Mouse (Mus musculus) midbrain, embryonic 16.5 days (tissue): ENCODE results near the gene Muc4. TPM values are rescaled to one million over a fixed set of nuclear protein-coding genes. Genes with fewer than 3 reads are reported as not detected.

Experiments
- ATAC-seq: fragments of 200-750 bp; cut with Nextera tagmentation; 2 replicates; pipeline ENCODE4 v1.8.0; 2017; ENCODE audit warnings: moderate TSS enrichment
- H3K27ac ChIP-seq: fragments of 300-500 bp; sonication (generic); 2 replicates; pipeline ENCODE4 v1.5.1; 2014; ENCODE audit warnings: mild to moderate bottlenecking, low read length, mixed read lengths
- H3K27me3 ChIP-seq: fragments of 300-500 bp; sonication (generic); 2 replicates; pipeline ENCODE4 v1.6.1; 2014; ENCODE audit warnings: low read depth, low read length, mixed read lengths; ENCODE audit not compliant: control insufficient read depth, insufficient read depth
- H3K36me3 ChIP-seq: fragments of 300-500 bp; sonication (generic); 2 replicates; pipeline ENCODE4 v1.6.1; 2014; ENCODE audit warnings: mild to moderate bottlenecking, low read length, moderate library complexity, mixed read lengths; ENCODE audit not compliant: control insufficient read depth, insufficient read depth
- H3K4me1 ChIP-seq: fragments of 300-500 bp; sonication (generic); 2 replicates; pipeline ENCODE4 v1.6.1; 2014; ENCODE audit warnings: mild to moderate bottlenecking, low read length, mixed read lengths; ENCODE audit not compliant: control insufficient read depth, insufficient read depth
- H3K4me2 ChIP-seq: fragments of 300-500 bp; sonication (generic); 2 replicates; pipeline ENCODE4 v1.6.1; 2014; ENCODE audit warnings: mild to moderate bottlenecking, low read length, mixed read lengths
- H3K4me3 ChIP-seq: fragments of 300-500 bp; sonication (generic); 2 replicates; pipeline ENCODE4 v1.5.1; 2014; ENCODE audit warnings: low read depth, mild to moderate bottlenecking, low read length, moderate library complexity, mixed read lengths
- H3K9ac ChIP-seq: fragments of 300-500 bp; sonication (generic); 2 replicates; pipeline ENCODE4 v1.6.1; 2014; ENCODE audit warnings: low read depth, low read length, mixed read lengths
- H3K9me3 ChIP-seq: fragments of 300-500 bp; sonication (generic); replicated peaks from 2 replicates; pipeline ENCODE4 v1.6.1; 2014; ENCODE audit warnings: mild to moderate bottlenecking, low read length, mixed read lengths; ENCODE audit not compliant: control insufficient read depth, poor library complexity, severe bottlenecking
- WGBS: fragments of 180-500 bp; shearing (Covaris S2); extraction: QIAGEN DNeasy Blood & Tissue Kit; methylation state at CpG from one replicate; pipeline ENCODE4 v1.1.7; 2014; 5-methylcytosine and 5-hydroxymethylcytosine counted together
- polyA plus RNA-seq: library from polyadenylated mRNA; unstranded; fragments of >200 nt; fragmentation: Nextera tagmentation; extraction: Ambion mirVana; gene quantifications from 2 replicates; pipeline ENCODE4 v1.2.1, GENCODE M21; 2015

The Muc4 gene
- polyA plus RNA-seq, result not detected in 2 replicates

- H3K27me3 ChIP-seq, result no peaks in the 10 kb centered on the region
- H3K9ac ChIP-seq, result no peak within 1 kb of the TSS
- no peak within 1 kb of the TSS for H3K27ac ChIP-seq
- WGBS, result 96% methylated on average over 2 of the region's 2 CpGs
- ATAC-seq, result no peak
- no peaks in the 10 kb centered on the region for H3K4me1 ChIP-seq
- no peaks in the 10 kb centered on the region for H3K9me3 ChIP-seq
- H3K36me3 ChIP-seq, result no peaks in the 10 kb centered on the region
- H3K4me2 ChIP-seq, result no peak within 1 kb of the TSS
- H3K4me3 ChIP-seq, result no peak within 1 kb of the TSS
These were observed at the start of gene Muc4 for GRCm38 (mm10) chr16:32735586-32735985. Gene Muc4, plus strand, starts transcription at chr16:32735886.

GRCm38 (mm10) chr16:32685998-32686397 lies 49.7 kb upstream of the Muc4 start:
- Histone ChIP-seq H3K4me3 (no peak overlapping the region), H3K4me1 (no peaks in the 10 kb centered on the region), H3K27ac (no peak overlapping the region), H3K9ac (no peak overlapping the region), H3K27me3 (no peaks in the 10 kb centered on the region), H3K4me2 (no peak overlapping the region), H3K36me3 (peaks cover 8% of the 10 kb centered on the region), H3K9me3 (no peaks in the 10 kb centered on the region)
- ATAC-seq, result no peak
- 77% methylated on average over 5 of the region's 5 CpGs for WGBS

DNA sequence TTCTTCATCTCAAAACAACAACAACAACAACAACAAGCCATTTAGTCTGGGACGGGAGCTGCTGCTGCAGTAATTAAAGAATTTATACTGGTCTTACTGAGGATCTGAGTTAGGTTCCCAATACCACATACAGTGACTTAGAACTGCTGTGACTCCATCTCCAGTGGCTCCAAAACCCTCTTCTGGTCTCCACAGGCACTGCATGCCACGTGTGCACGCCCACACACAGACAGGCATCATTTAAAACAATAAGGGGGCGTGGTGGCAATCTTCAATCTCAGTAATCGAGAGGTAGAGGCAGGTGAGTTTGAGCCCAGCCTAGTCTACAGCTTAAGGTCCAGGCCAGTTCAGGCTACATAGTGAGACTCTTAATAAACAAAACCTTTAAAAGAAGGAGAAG lies 48.5 kb upstream of the Muc4 start:
- ATAC-seq, result no peak
- Histone ChIP-seq H3K9ac (no peak overlapping the region), H3K4me3 (no peak overlapping the region), H3K4me1 (no peaks in the 10 kb centered on the region), H3K4me2 (no peak overlapping the region), H3K27ac (no peak overlapping the region), H3K9me3 (no peaks in the 10 kb centered on the region), H3K36me3 (peaks cover 5% of the 10 kb centered on the region), H3K27me3 (no peaks in the 10 kb centered on the region)
- WGBS, result 82% methylated on average over 5 of the region's 5 CpGs

DNA sequence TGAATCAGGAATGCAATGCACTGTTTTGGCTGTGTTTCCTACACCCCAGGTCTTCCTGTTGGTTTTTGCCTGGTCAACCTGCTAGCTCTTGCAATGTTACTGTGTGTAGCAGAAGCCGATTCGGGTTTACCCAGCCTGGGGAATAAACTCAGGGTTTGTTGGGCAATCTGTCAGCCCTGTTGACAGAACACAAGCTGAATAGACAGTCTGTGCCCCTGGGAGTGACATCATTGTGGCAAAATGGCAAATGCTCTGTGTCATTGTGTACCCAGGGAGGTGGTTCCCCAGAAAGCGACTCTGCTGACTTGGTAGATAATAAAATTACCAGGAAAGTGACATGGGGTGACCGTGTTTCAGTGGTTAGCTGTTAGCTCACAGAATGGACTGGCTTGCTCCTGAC lies 46.9 kb upstream of the Muc4 start:
- ATAC-seq, result no peak
- 70% methylated on average over 4 of the region's 4 CpGs for WGBS
- H3K36me3 ChIP-seq, result no peaks in the 10 kb centered on the region
- no peak overlapping the region for H3K4me3 ChIP-seq
- no peaks in the 10 kb centered on the region for H3K9me3 ChIP-seq
- no peak overlapping the region for H3K4me2 ChIP-seq
- no peak overlapping the region for H3K27ac ChIP-seq
- H3K4me1 ChIP-seq, result no peaks in the 10 kb centered on the region
- H3K27me3 ChIP-seq, result no peaks in the 10 kb centered on the region
- H3K9ac ChIP-seq, result no peak overlapping the region

- WGBS, result 7% methylated on average over 9 of the region's 9 CpGs
These were observed 46.2 kb upstream of the Muc4 start for GRCm38 (mm10) chr16:32689501-32689900.

GRCm38 (mm10) chr16:32696841-32697464 lies 38.7 kb upstream of the Muc4 start:
- H3K4me3 ChIP-seq, result no peak overlapping the region
- no peaks in the 10 kb centered on the region for H3K9me3 ChIP-seq
- no peak overlapping the region for H3K4me2 ChIP-seq
- no peak overlapping the region for H3K9ac ChIP-seq
- H3K27ac ChIP-seq, result no peak overlapping the region
- no peaks in the 10 kb centered on the region for H3K27me3 ChIP-seq
- no peaks in the 10 kb centered on the region for H3K4me1 ChIP-seq
- 51% methylated on average over 7 of the region's 7 CpGs for WGBS
- H3K36me3 ChIP-seq, result no peaks in the 10 kb centered on the region
- no peak for ATAC-seq

More at GRCm38 (mm10) chr16:32689501-32689900, 46.2 kb upstream of the Muc4 start:
- H3K4me1 ChIP-seq, result no peaks in the 10 kb centered on the region
- no peak overlapping the region for H3K9ac ChIP-seq
- no peaks in the 10 kb centered on the region for H3K27me3 ChIP-seq
- H3K36me3 ChIP-seq, result no peaks in the 10 kb centered on the region
- no peak overlapping the region for H3K4me2 ChIP-seq
- no peak overlapping the region for H3K27ac ChIP-seq
- no peak overlapping the region for H3K4me3 ChIP-seq
- ATAC-seq, result no peak
- no peaks in the 10 kb centered on the region for H3K9me3 ChIP-seq

DNA sequence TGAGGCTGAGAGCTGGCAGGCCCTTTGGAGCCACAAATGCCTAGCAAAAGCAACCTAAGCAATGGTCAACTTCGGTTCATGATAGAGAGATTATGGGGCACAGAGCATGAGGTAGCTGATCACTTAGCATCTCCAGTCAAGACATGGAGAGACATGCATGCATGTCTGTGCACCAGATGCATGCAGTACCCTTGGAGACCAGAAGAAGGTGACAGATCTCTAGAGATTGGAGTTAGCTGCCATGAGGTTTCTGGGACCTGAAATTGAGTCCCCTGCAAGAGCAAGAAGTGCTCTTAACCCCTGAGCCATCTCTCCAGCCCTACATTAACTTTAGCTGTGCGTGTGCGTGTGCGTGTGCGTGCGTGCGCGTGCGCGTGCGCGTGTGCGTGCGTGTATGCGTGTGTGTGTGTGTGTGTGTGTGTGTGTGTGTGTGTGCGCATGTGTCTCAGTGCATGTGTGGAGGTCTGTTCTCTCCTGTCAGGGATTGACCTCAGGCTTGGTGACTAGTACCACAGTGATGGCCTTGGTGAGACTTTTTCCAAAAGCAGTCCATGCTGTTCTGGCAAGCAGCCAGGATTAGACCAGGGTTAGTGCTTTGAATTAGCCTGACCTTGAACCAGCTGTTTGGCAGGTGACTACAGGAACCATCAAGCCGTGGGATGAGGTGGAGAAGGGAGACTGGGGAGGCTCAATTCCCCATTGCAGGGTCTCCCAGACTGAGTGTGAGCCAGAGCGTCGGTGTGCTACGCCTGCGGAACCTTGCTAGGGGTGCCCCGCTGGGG lies 37.8 kb upstream of the Muc4 start:
- no peaks in the 10 kb centered on the region for H3K9me3 ChIP-seq
- no peaks in the 10 kb centered on the region for H3K27me3 ChIP-seq
- no peak overlapping the region for H3K9ac ChIP-seq
- 88% methylated on average over 22 of the region's 22 CpGs for WGBS
- H3K4me3 ChIP-seq, result no peak overlapping the region
- ATAC-seq, result no peak
- H3K36me3 ChIP-seq, result no peaks in the 10 kb centered on the region
- H3K27ac ChIP-seq, result no peak overlapping the region
- no peaks in the 10 kb centered on the region for H3K4me1 ChIP-seq
- no peak overlapping the region for H3K4me2 ChIP-seq

DNA sequence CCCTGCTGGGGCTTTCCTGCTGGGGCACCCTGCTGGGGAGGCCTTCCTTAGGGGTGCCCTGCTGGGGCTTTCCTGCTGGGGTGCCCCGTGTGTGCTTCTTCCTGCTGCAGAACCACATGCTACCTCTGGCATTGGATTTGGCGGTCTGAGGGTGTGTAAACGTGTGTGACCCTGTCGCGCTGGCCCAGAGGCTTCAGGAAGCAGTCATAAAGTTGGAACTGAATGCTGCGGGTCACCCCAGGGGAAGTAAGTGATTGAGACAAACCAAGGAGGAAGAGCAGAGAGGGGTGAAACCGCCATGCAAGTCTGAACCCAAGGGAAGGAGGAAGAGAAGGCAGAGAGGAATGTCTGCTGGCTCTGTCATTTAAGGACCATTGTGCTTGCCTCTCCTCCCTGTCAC lies 37.1 kb upstream of the Muc4 start:
- Histone ChIP-seq H3K4me1 (no peaks in the 10 kb centered on the region), H3K4me2 (no peak overlapping the region), H3K9me3 (no peaks in the 10 kb centered on the region), H3K4me3 (no peak overlapping the region), H3K36me3 (no peaks in the 10 kb centered on the region), H3K27me3 (no peaks in the 10 kb centered on the region), H3K9ac (no peak overlapping the region), H3K27ac (no peak overlapping the region)
- 33% methylated on average over 7 of the region's 7 CpGs for WGBS
- no peak for ATAC-seq

GRCm38 (mm10) chr16:32703312-32703912 lies 32.3 kb upstream of the Muc4 start:
- Histone ChIP-seq H3K36me3 (no peaks in the 10 kb centered on the region), H3K9me3 (no peaks in the 10 kb centered on the region), H3K4me3 (no peak overlapping the region), H3K9ac (no peak overlapping the region), H3K4me2 (no peak overlapping the region), H3K27ac (no peak overlapping the region), H3K4me1 (no peaks in the 10 kb centered on the region), H3K27me3 (no peaks in the 10 kb centered on the region)
- WGBS, result 74% methylated on average over 9 of the region's 9 CpGs
- ATAC-seq, result no peak
